Mouse (Mus musculus): ENCODE measurements around the gene Nrd1.

Nrd1 gene

DNA sequence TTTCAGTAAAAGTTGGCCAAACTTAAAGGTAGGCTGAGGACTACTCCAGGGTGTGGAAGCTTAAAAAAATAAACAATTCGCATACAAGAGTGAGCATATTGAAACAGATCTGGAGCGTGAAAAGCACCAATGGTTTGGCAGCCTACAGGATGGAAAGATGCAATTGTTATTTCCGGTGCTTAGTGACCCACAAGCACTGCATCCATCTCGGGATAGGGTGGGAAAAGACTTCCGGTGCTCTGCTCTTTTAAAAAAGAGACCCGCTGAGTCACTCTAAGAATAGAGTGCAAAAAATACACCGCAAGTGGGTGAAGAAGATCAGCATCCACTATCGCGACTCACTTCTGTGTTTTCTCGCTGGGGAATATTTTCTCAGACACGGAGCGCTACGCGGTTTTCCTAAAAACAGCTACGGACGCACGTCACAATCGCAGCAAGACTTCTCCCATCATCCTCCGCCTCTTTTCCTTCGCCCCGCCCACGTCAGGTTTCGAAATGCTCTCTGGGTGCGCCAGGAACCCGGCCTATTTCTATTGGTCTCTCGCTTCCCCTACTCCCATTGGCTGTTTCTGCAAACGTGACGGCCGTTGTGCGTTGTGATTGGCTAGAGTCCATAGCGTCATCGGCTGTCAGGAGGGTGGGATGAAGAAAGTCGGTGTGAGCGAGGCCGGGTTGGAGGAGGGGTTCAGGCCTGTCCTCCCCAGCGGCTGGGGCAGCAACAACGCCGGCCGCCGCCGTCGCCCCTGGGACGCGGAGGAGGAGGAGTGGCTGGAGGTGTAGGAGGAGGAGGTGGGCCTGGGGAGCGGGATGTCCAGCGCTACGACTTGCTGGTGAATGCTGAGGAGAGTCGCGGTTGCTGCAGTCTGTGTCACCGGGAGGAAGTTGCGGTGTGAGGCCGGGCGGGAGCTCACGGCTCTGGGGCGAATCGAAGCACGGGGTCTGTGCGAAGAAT is at the start of gene Nrd1:
Gene Nrd1, plus strand, starts transcription at position 657 of the 952 bp plus-strand sequence.
- DNase-seq (ENCODE audit: low spot score in 2 of 2): peak; percentile 99

- no peak for DNase-seq (ENCODE audit: low spot score in 2 of 2)
Observed at GRCm38 (mm10) chr4:108951663-108952062, 48.8 kb upstream of the Nrd1 start.

DNA sequence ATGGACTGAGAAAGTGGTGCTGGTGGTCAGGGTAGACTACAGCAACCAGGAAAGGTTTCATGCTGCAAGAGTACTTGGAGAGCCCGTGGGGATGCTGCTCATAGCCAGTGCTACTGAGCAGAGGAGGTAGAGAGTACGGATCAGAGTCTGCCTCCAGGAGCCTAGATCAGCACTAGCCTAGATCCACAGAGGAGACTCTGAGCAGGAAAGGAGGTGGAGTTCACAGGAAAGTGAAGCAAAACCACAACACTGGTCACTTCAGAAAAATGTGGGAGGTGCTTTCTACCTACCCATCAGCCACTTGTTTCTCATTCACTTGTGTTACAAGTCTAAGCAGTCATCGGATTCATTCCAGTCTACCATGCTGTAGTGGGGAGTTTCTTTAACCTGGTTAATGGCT is 40.8 kb upstream of the Nrd1 start:
- no peak for DNase-seq (ENCODE audit: low spot score in 2 of 2)

DNA sequence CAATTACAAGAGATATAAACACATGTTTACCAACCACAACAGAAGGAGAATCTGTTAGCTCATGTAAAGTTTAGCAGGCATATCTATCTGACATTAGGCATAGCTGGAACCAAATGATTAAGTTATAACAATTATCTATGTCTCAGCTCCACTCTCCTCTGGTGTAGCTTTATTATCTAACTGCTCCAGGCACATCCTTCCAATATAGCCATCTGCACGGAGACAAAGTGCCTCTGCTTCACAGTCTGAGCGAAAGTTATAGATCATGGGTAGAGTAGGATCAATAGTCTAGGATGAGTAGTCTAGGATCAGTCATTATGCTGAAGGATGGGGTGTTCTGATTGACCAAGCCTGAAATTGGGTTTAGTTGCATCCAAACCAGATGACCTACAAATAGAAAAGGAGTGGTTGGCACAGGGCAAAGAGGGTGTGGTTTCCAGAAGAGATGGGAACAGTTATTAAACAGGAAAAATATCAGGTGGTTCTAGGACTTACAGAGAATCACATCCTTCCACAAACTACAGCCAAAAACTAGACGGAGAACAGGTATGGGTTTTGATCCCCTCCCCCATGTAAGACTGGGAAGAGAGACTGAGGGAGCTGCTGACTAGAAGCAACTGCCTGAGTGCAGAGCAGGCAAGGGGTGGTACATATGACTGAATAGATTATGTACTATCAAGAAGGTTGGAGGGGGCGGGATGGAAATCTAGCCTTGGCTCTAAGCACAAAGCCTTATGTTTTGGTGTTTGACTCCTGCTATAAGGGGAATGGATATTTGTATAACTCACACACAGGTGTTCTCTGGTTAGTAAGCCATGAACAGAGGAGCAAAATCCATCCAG is 39.6 kb upstream of the Nrd1 start:
- no peak for DNase-seq (ENCODE audit: low spot score in 2 of 2)

GRCm38 (mm10) chr4:108963017-108963416 is 37.4 kb upstream of the Nrd1 start:
- DNase-seq (ENCODE audit: low spot score in 2 of 2): no peak

DNA sequence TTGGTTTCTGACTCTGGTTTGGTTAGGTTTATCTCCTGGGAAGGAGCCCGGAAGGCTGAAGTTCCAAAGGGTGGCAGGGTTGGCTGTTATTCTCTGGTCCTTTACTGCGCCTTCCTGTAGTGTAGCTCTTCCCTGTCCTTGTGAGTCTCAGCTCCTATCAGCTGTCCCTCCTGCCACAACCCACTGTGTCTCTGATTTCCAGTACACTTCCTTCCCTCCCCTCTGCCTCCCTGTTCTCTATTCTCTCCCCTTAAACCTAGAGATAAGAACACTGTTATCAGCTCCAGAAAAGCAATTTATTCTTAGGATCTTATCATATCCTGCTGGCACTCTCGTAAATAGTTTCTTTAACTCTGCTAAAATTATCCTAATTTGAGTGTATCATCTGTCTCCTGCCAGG is 30.9 kb upstream of the Nrd1 start:
- no peak for DNase-seq (ENCODE audit: low spot score in 2 of 2)

GRCm38 (mm10) chr4:108971054-108971453 is 29.4 kb upstream of the Nrd1 start:
- DNase-seq (ENCODE audit: low spot score in 2 of 2): no peak

GRCm38 (mm10) chr4:108976458-108977071 is 23.9 kb upstream of the Nrd1 start:
- DNase-seq (ENCODE audit: low spot score in 2 of 2): peak; percentile 38 to 73

DNA sequence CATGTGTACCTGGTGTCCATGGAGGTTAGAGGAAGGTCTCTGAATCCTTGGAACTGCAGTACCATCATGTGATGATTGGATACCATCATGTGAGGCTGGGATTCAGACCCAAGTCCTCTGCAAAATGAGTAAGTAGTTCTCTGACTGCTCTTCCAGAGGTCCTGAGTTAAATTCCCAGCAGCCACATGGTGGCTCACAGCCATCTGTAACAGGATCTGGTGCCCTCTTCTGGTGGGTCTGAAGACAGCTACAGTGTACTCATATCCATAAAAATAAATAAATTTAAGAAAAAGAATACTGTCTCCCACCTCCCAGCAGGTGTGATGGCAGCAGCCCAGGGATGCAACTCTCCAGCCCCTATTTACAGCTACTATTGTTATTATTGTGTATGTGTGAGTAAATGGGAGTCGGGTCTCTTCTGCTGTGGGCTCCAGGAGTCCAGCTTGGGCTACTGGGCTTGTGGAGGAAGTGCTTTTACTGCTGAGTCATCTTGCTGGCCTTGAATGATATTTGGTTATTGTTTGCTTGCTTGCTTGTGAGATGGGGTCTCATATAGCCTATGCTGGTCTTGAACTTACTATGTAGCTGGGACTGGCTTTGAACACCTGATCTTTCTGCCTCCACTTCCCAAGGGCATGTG is 13.5 kb upstream of the Nrd1 start:
- no peak for DNase-seq (ENCODE audit: low spot score in 2 of 2)

- no peak for DNase-seq (ENCODE audit: low spot score in 2 of 2)
Observed at GRCm38 (mm10) chr4:108987473-108987842, 13.0 kb upstream of the Nrd1 start.

DNA sequence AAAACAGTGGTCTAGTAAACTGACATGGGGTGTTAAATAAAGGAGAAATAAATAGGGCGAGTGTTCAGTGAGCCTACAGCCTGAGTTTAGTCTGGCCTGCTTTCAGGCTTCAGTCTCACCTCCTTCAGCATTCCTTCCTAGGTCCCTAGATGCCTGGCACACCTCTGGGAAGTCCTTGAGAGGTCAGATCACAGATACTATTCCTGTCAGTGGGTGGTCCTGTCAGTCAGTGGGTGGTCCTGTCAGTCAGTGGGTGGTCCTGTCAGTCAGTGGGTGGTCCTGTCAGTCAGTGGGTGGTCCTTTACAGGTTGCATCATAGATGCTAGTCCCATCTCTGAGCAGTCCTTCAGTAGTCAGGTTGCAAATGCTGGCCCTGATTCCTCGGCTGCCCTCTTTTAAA is 11.0 kb upstream of the Nrd1 start:
- no peak for DNase-seq (ENCODE audit: low spot score in 2 of 2)

DNA sequence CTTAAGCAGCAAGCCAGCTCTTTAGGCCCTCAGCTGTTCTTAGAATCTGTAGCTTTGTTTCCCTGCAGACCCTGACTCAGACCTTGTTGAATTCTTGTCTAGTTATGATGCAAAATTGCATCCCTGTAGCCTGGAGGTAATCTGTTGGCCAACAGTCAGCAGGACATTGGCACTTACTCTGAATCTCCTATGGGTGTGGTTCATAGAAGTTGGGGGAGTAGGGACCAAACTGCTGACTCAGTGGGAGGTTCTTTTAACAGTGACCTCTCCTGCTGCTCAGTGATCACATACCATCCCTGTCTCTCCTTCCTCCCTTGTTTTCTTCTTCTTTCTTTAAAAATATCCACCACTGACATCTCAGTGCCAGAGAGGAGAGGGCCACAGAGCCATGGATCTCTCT is 10.4 kb upstream of the Nrd1 start:
- no peak for DNase-seq (ENCODE audit: low spot score in 2 of 2)

GRCm38 (mm10) chr4:108990571-108990970 is 9.9 kb upstream of the Nrd1 start:
- DNase-seq (ENCODE audit: low spot score in 2 of 2): no peak

DNA sequence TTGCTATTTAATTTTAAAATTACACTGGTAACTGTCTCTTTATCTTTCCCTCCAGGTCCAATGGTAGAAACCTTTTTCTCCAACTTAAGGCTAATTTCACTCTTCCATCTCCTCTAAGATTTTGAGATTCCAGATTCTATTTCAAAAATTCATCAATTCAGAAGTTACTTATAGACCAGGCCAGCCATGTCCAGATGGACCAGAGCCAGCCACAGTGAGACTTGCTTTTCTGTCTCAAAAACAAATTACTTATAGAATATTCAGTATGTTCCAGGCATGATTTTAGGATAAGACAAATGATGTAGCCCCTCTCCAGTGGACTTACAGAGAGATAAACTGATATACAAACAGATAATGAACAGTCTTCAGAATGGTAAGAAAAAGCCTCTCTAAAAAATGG is 8.6 kb upstream of the Nrd1 start:
- DNase-seq (ENCODE audit: low spot score in 2 of 2): no peak

DNA sequence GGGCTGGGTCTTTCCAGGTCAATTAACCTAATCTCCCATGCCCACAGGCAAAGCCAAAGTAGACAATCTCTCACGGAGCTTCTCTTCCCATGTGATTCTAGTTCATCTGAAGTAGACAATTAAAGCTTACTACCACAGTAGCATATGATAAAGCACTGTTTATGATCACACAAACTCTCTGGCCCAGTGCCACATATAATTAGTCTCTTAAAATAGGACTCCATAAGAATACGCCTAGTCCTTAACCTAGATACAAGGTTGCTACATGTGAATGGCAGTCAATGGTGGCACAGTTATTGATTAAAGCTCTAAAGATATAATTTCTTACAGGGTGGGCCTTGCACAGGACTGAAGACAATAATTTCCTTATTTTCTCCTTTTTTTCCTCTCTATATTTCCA is 7.5 kb upstream of the Nrd1 start:
- DNase-seq (ENCODE audit: low spot score in 2 of 2): no peak

DNA sequence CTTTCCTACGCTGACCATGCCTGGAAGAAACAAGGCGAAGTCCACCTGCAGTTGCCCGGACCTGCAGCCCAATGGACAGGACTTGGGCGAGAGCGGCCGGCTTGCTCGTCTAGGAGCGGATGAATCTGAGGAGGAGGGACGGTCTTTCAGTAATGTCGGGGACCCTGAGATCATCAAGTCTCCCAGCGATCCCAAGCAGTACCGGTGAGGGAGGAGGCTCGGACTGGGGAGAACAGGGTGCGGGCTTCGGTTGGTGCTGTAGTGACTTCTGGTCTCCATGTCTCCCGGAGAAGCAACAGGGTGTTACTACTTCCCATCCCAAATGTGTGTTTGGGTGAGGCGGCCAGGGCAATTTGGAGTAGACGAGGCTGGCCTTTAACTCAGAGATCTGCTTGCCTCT is 506 bp downstream of the Nrd1 start:
- peak in 1 of 2 experiments; percentile 10 for DNase-seq (ENCODE audit: low spot score in 2 of 2)

DNA sequence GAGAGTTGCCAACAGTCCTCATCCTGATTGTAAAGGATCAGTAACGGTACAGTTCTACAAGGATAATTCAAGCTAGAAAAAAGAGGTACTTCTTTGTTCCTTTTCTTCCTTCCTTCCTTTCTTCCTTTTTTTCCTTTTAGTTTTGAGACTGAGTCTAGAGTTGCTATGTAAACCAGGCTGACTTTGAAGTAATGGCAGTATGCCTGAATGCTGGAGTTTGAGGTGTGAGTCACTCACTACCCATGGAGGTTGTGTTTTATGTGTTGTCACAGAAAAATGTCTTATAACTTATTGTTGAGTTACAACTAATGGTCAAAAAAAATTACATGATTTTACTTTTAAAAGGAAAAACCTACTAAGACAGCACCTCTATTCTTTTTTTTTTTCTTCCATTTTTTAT is 7.6 kb downstream of the Nrd1 start:
- DNase-seq (ENCODE audit: low spot score in 2 of 2): no peak

DNA sequence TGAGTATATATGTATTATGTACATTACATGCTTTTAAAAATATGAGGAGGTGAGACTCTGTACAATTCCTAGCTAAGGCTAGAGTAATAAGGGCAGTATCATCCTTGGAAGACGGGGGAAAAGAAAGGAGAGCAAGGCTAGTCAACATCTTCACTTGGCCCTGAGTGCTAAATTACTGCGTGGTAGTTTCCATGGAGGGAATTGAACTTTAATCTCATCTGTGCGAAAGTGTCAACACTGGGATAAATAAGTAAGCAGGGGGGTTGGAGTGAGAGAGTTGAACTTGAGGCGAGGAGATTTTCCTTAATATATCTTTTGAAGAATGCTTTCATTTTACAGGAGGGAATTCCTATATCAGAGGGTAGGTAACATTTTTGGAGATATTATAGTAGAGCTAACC is 13.6 kb downstream of the Nrd1 start:
- no peak for DNase-seq (ENCODE audit: low spot score in 2 of 2)

- DNase-seq (ENCODE audit: low spot score in 2 of 2): no peak
Observed at GRCm38 (mm10) chr4:109017441-109017840, 17.0 kb downstream of the Nrd1 start.

GRCm38 (mm10) chr4:109019301-109019700 is 18.8 kb downstream of the Nrd1 start:
- no peak for DNase-seq (ENCODE audit: low spot score in 2 of 2)

DNA sequence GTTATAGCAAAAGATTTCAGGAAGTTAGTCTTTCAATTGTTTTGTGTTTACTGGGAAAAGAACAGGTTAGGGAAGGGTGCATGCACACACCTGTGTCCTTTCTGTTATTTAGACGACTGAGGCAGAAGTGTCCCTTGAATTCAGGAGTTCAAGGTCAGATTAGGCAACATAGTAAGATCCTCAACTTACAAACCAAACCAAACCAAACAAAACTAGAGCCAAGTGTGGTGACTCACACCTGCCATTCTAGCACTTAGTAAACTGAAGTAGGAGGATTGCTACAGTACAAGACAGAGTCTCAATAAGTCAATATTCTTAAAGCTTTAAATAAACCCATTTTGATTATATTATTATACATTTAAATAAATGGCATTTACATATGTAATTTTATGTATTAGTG is 21.5 kb downstream of the Nrd1 start:
- no peak for DNase-seq (ENCODE audit: low spot score in 2 of 2)

GRCm38 (mm10) chr4:109025061-109025460 is 24.6 kb downstream of the Nrd1 start:
- no peak for DNase-seq (ENCODE audit: low spot score in 2 of 2)
